10 mouse cellular contexts compared by ENCODE assay signal in the genomic region with DNA sequence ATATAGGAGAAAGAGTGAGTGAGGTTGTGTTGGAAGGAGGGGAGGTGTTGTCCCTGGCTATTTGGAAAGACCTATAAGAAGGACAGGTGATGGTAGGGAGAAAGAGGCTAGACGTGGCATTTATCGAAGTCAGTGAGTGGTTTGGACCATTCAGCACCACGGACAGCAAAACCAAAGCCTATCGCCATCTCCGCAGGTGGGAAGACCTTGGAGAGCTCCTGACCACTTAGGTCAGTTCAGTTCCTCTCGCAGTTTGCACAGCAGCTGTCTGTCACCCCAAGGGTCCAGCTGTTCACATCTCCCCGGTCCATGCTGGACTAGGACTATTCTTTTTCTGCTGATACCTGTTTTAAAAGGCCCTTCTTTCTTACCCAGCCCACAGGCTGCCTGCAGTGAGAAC. TPM values are rescaled to one million over a fixed set of nuclear protein-coding genes. Genes with fewer than 3 reads are reported as not detected.
DNase-seq lines count a peak whose midpoint lies in the region; ATAC-seq and TF ChIP-seq lines count a peak whose summit lies in the region.
"Had no signal": no experiment of that assay in that cellular context is flagged by ENCODE, and none has a peak within 500 bp of the region (broad histone marks: within the 10 kb centered on the region; RNA-seq: fewer than 3 reads in every experiment).

No protein-coding gene starts in this region.

- DNase-seq in hindbrain, postnatal 0 days (ENCODE audit: low spot score), result peak; percentile 35
- DNase-seq in Muller cell, postnatal 12 days (ENCODE audit: inconsistent ontology term), result peak; percentile 42
- peak; percentile 89 for DNase-seq in embryonic facial prominence, embryonic 14.5 days (ENCODE audit: low spot score)
- DNase-seq in lung, embryonic 14.5 days, result peak; percentile 89
- DNase-seq in spleen, adult 18-20 months, result no peak
- no peak for DNase-seq in right cerebral cortex, postnatal 36 days (ENCODE audit: low spot score in 2 of 2)

- 23% methylated on average over 7 of the region's 7 CpGs for WGBS in hindbrain, postnatal 0 days
- WGBS in hindbrain, embryonic 13.5 days, result 20% methylated on average over 7 of the region's 7 CpGs
- WGBS in embryonic facial prominence, embryonic 14.5 days, result 11% methylated on average over 7 of the region's 7 CpGs
- WGBS in lung, embryonic 14.5 days, result 10% methylated on average over 7 of the region's 7 CpGs

- no peak for ATAC-seq in hindbrain, postnatal 0 days
- ATAC-seq in hindbrain, embryonic 13.5 days (ENCODE audit: low FRiP score), result no peak
- no peak for ATAC-seq in embryonic facial prominence, embryonic 14.5 days (ENCODE audit: low read depth)
- no peak for ATAC-seq in lung, embryonic 14.5 days (ENCODE audit: insufficient read depth)
- no peak for ATAC-seq in monocyte, adult 5-6 weeks (replicated peaks; ENCODE audit: insufficient number of reproducible peaks, low FRiP score, low TSS enrichment, poor library complexity, severe bottlenecking)

- TF ChIP-seq CTCF in hindbrain, postnatal 0 days (IDR thresholded peaks at IDR 0.05; ENCODE audit: low read depth), result no peak
- no peak for TF ChIP-seq CTCF in lung, embryonic 14.5 days (IDR thresholded peaks at IDR 0.05; ENCODE audit: low read depth)

- H3K4me2 ChIP-seq in hindbrain, postnatal 0 days (ENCODE audit: low read depth, low read length), result no peak overlapping the region
- H3K4me2 ChIP-seq in hindbrain, embryonic 13.5 days, result no peak overlapping the region
- no peak overlapping the region for H3K4me2 ChIP-seq in embryonic facial prominence, embryonic 14.5 days (ENCODE audit: low read depth, low read length)
- no peak overlapping the region for H3K4me2 ChIP-seq in lung, embryonic 14.5 days
- H3K4me2 ChIP-seq: embryonic facial prominence, embryonic 12.5 days; midbrain, embryonic 12.5 days had no signal

- H3K9me3 ChIP-seq in hindbrain, postnatal 0 days (ENCODE audit: low read length), result no peaks in the 10 kb centered on the region
- H3K9me3 ChIP-seq in hindbrain, embryonic 13.5 days, result no peaks in the 10 kb centered on the region; the same call in 1 of the 2 replicates
- no peaks in the 10 kb centered on the region for H3K9me3 ChIP-seq in embryonic facial prominence, embryonic 14.5 days (ENCODE audit: control insufficient read depth, low read length)
- H3K9me3 ChIP-seq in lung, embryonic 14.5 days (ENCODE audit: low read depth, low read length), result no peaks in the 10 kb centered on the region
- H3K9me3 ChIP-seq: embryonic facial prominence, embryonic 12.5 days; midbrain, embryonic 12.5 days had no signal

- no peak overlapping the region for H3K4me3 ChIP-seq in hindbrain, postnatal 0 days (ENCODE audit: low read length)
- no peak overlapping the region for H3K4me3 ChIP-seq in hindbrain, embryonic 13.5 days
- H3K4me3 ChIP-seq in embryonic facial prominence, embryonic 14.5 days (ENCODE audit: low read depth, low read length), result no peak overlapping the region
- no peak overlapping the region for H3K4me3 ChIP-seq in lung, embryonic 14.5 days (ENCODE audit: low read depth, low read length)
- H3K4me3 ChIP-seq: embryonic facial prominence, embryonic 12.5 days; midbrain, embryonic 12.5 days had no signal

- H3K9ac ChIP-seq in hindbrain, postnatal 0 days (replicated peaks; ENCODE audit: low read length), result no peak overlapping the region
- H3K9ac ChIP-seq in hindbrain, embryonic 13.5 days, result no peak overlapping the region
- H3K9ac ChIP-seq in embryonic facial prominence, embryonic 14.5 days (ENCODE audit: low read depth, low read length), result no peak overlapping the region
- no peak overlapping the region for H3K9ac ChIP-seq in lung, embryonic 14.5 days
- H3K9ac ChIP-seq: embryonic facial prominence, embryonic 12.5 days; midbrain, embryonic 12.5 days had no signal

- no peak overlapping the region for H3K27ac ChIP-seq in hindbrain, postnatal 0 days
- H3K27ac ChIP-seq in hindbrain, embryonic 13.5 days, result no peak overlapping the region
- no peak overlapping the region for H3K27ac ChIP-seq in embryonic facial prominence, embryonic 14.5 days (replicated peaks; ENCODE audit: low read depth, low read length)
- H3K27ac ChIP-seq in lung, embryonic 14.5 days (ENCODE audit: low read depth), result no peak overlapping the region
- H3K27ac ChIP-seq: embryonic facial prominence, embryonic 12.5 days; midbrain, embryonic 12.5 days had no signal

- no peaks in the 10 kb centered on the region for H3K4me1 ChIP-seq in hindbrain, postnatal 0 days (ENCODE audit: insufficient read depth, low read length)
- H3K4me1 ChIP-seq in hindbrain, embryonic 13.5 days (replicated peaks), result no peaks in the 10 kb centered on the region
- H3K4me1 ChIP-seq in embryonic facial prominence, embryonic 14.5 days (ENCODE audit: control insufficient read depth, insufficient read depth, low read length), result no peaks in the 10 kb centered on the region
- H3K4me1 ChIP-seq in lung, embryonic 14.5 days (ENCODE audit: insufficient read depth), result no peaks in the 10 kb centered on the region
- H3K4me1 ChIP-seq: embryonic facial prominence, embryonic 12.5 days had no signal

- no peaks in the 10 kb centered on the region for H3K27me3 ChIP-seq in hindbrain, postnatal 0 days (ENCODE audit: insufficient read depth, low read length)
- H3K27me3 ChIP-seq in hindbrain, embryonic 13.5 days, result peaks cover 44% of the 10 kb centered on the region
- peaks cover 2% of the 10 kb centered on the region for H3K27me3 ChIP-seq in embryonic facial prominence, embryonic 14.5 days (replicated peaks; ENCODE audit: control insufficient read depth, insufficient read depth, low read length)
- H3K27me3 ChIP-seq in lung, embryonic 14.5 days (ENCODE audit: insufficient read depth, low read length), result no peaks in the 10 kb centered on the region

- H3K36me3 ChIP-seq in hindbrain, postnatal 0 days (ENCODE audit: insufficient read depth, low read length), result no peaks in the 10 kb centered on the region
- no peaks in the 10 kb centered on the region for H3K36me3 ChIP-seq in hindbrain, embryonic 13.5 days
- H3K36me3 ChIP-seq in embryonic facial prominence, embryonic 14.5 days (ENCODE audit: control insufficient read depth, insufficient read depth, low read length), result no peaks in the 10 kb centered on the region
- H3K36me3 ChIP-seq in lung, embryonic 14.5 days (ENCODE audit: insufficient read depth), result no peaks in the 10 kb centered on the region
- H3K36me3 ChIP-seq: embryonic facial prominence, embryonic 12.5 days; midbrain, embryonic 12.5 days had no signal

RNA-seq across cellular contexts. Expression of a gene that starts 24.5 kb away (rescaled TPM):
- 1.4 and 3.0 TPM in 2 replicates for total RNA-seq in hindbrain, postnatal 0 days (2014; rRNA removed)
- polyA plus RNA-seq in hindbrain, postnatal 0 days (2015; fragmentation: Nextera tagmentation; extraction: Ambion mirVana), result 1.5 and 1.8 TPM in 2 replicates
- 0.39 and 0.48 TPM in 2 replicates for polyA plus RNA-seq in hindbrain, embryonic 13.5 days (2015; fragmentation: Nextera tagmentation; extraction: Ambion mirVana)
- 0.51 and 0.84 TPM in 2 replicates for polyA plus RNA-seq in embryonic facial prominence, embryonic 14.5 days (2014; fragmentation: Nextera tagmentation; extraction: Ambion mirVana)
- polyA plus RNA-seq in lung, embryonic 14.5 days (2014; fragmentation: Nextera tagmentation; extraction: Ambion mirVana), result 0.19 TPM in 1 of 2 replicates, not detected in the other
- total RNA-seq in monocyte, adult 5-6 weeks (2017), result not detected in 3 replicates

Comparison
In these comparisons a context has a peak if more than half of its experiments do, and no peak if none do; other contexts are left out.
1. DNase-seq: peak in hindbrain, postnatal 0 days (single experiment), Muller cell, postnatal 12 days (single experiment), embryonic facial prominence, embryonic 14.5 days (single experiment) and lung, embryonic 14.5 days (single experiment); none in spleen, adult 18-20 months (0 of 2) and right cerebral cortex, postnatal 36 days (0 of 2).